Mouse (Mus musculus) erythroblast, embryonic 14.5 days (primary cell): Measurements from ENCODE around the gene Slc26a1.

Experiments used
- GATA1 ChIP-seq: IDR thresholded peaks from 2 replicates; pipeline ENCODE4 v1.6.1; 2012; ENCODE audit warnings: low read length, inconsistent platforms, mixed read lengths
- TAL1 ChIP-seq: IDR thresholded peaks from 3 replicates; pipeline ENCODE4 v1.6.1; 2012; ENCODE audit warnings: low read length, inconsistent platforms, mixed read lengths

- no peak for TF ChIP-seq GATA1
- no peak for TF ChIP-seq TAL1
Measured at GRCm38 (mm10) chr5:108655381-108655780, 20.0 kb downstream of the Slc26a1 start.
